Mouse (Mus musculus) thymus, adult 2 months (tissue): ENCODE data around the gene Tldc1.

Experiments used
- CTCF ChIP-seq: fragments of 200-500 bp; IDR thresholded peaks from 2 replicates; pipeline ENCODE4 v1.5.1; 2012; ENCODE audit warnings: mild to moderate bottlenecking, control low read depth, low read length, moderate library complexity, borderline replicate concordance; ENCODE audit not compliant: control insufficient read depth, poor library complexity, insufficient read depth; ENCODE audit errors: extremely low read depth
- POLR2A ChIP-seq: fragments of 200-500 bp; IDR thresholded peaks from 2 replicates; pipeline ENCODE4 v1.6.1; 2012; ENCODE audit warnings: mild to moderate bottlenecking, low read length, control low read depth, moderate library complexity; ENCODE audit not compliant: control insufficient read depth, poor library complexity, insufficient read depth; ENCODE audit errors: extremely low read depth

DNA sequence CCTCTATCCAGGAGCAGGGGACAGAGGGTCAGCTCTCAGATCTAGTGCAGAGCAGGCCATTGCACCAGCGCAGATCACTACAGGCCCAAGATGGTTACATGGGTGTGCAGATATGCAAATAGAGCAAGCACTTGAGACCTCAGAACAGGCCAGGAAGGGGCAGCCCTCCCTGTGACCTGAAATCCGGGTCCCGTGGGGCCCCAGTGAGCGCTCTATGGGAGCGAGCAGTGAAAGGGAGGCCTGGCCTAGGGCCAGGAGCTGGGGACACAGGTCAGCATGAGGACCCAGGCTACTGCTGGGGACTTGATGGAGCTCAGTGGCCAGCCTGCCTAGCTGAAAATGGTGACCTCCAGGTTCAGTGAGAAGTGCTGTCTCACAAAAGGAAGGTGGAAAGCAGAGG lies 21.7 kb downstream of the Tldc1 start:
- no peak for TF ChIP-seq CTCF
- no peak for TF ChIP-seq POLR2A
